Mouse (Mus musculus): ENCODE results near the gene Spata3. TPM values are rescaled to one million over a fixed set of nuclear protein-coding genes. Genes with fewer than 3 reads are reported as not detected.
"Not testable (repeated sequence)": the region's sequence is repeated elsewhere in the genome, so short reads cannot be mapped to it uniquely, and the experiment has no call there.

The Spata3 gene
- polyA plus RNA-seq, 1 experiment from 2014 or later, result not detected

DNA sequence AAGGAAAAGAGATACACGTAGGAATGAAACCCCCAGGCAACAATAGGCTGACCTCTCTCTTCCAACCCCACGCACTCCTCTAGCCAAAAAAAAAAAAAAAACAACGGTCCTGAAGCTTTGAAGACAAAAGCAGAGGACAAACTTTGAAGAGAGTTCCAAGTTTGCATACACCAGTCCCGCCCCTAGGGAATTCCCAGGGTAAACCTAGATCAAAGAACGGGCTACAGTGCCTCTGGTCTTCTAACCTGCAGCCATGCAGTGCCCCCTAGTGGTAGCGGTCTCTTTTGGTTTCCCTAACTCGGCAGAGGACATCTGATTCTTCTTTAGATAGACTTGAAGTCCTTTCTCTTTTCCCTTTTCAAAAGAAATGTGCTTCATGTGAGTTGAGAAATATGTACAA is 8.8 kb upstream of the Spata3 start:
- Histone ChIP-seq H3K27me3 (replicated peaks; ENCODE audit: control insufficient read depth, insufficient read depth, low read length) (no peaks in the 10 kb centered on the region), H3K9ac (ENCODE audit: low read depth, low read length) (no peak overlapping the region), H3K4me2 (no peak overlapping the region), H3K9me3 (ENCODE audit: control insufficient read depth, low read length) (no peaks in the 10 kb centered on the region), H3K4me3 (ENCODE audit: low read depth, low read length) (no peak overlapping the region), H3K27ac (ENCODE audit: low read depth, low read length) (no peak overlapping the region), H3K36me3 (ENCODE audit: control insufficient read depth, insufficient read depth, low read length) (no peaks in the 10 kb centered on the region), H3K4me1 (replicated peaks; ENCODE audit: control insufficient read depth, insufficient read depth, low read length) (no peaks in the 10 kb centered on the region)
- ATAC-seq (replicated peaks; ENCODE audit: low FRiP score), result 0 out of 2 replicates have a peak, but pooled peaks have one; percentile 31
- 3% methylated on average over 7 of the region's 7 CpGs for WGBS
- peak; percentile 65 for DNase-seq (ENCODE audit: low spot score)

DNA sequence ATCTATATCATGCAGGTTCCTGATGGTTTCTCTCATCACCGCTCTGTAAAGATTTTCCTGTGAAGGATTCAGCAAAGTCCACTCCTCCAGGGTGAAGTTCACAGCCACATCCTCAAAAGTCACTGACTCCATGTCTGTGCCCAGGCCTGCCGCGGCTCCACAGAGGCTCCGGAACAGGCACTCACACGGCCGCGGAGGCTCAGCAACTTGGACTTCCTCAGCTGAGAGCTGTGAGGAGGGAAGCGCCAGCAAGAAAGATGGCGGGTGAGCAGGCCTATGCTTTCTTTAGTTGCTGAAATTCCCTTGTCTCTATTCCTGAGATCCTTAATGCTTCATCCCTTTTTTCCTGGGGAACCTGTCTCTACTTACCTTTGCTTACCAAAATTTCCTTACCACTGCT is 858 bp upstream of the Spata3 start:
- not testable (repeated sequence) for H3K4me3 ChIP-seq (ENCODE audit: low read depth, low read length); H3K9ac ChIP-seq (ENCODE audit: low read depth, low read length); H3K4me1 ChIP-seq (replicated peaks; ENCODE audit: control insufficient read depth, insufficient read depth, low read length); H3K36me3 ChIP-seq (ENCODE audit: control insufficient read depth, insufficient read depth, low read length); DNase-seq (ENCODE audit: low spot score); ATAC-seq (replicated peaks; ENCODE audit: low FRiP score); H3K27ac ChIP-seq (ENCODE audit: low read depth, low read length); H3K4me2 ChIP-seq; H3K9me3 ChIP-seq (ENCODE audit: control insufficient read depth, low read length)
- peaks cover 33% of the 10 kb centered on the region for H3K27me3 ChIP-seq (replicated peaks; ENCODE audit: control insufficient read depth, insufficient read depth, low read length)
- WGBS, result 92% methylated on average over 9 of the region's 9 CpGs

DNA sequence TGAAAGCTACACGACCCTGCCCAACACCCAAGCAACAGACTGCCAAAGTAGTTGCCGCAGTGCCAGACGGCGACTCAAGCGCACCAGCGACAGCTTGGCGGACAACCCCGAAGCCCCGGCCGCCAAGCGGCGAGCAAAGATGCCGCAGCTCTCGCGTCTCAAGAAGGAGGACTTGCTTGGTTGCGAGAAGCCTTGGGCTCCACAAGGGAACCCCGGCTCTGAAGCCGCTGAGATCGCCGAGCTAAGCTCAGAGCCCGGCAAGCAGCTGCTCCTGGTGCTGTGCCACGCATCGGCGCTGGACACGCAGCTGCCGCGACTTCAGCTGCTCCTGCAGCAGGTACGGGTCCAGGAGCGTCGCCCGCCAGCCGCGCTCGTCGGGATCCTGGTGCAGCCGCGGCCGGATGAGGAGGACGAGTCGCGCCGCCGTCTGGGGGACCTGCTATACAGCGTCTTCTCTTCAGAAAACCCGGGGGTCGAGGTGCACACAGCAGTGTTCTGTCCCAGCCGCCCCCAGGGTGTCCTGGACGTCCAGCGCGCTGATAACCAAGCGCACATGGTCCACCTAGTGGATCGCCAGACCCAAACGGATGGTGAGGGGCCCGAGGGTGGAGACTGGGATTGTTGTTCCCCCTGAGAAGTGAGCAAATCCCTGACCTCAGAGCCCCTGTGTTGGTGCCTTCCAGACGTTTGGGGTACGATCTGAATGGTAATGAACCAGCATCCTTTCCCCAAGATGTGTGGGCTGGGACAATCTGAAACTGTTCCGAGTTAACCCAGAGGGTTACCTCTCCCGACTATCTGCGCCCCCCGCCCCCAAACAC is 1.8 kb downstream of the Spata3 start:
- 4% methylated on average over 60 of the region's 60 CpGs for WGBS
- peak; percentile 45; the same call in 1 of the 2 replicates for ATAC-seq (replicated peaks; ENCODE audit: low FRiP score)
- Histone ChIP-seq H3K4me1 (replicated peaks; ENCODE audit: control insufficient read depth, insufficient read depth, low read length) (no peaks in the 10 kb centered on the region), H3K9me3 (ENCODE audit: control insufficient read depth, low read length) (no peaks in the 10 kb centered on the region), H3K9ac (ENCODE audit: low read depth, low read length) (peak overlapping the region; percentile 34; the same call in 1 of the 2 replicates), H3K36me3 (ENCODE audit: control insufficient read depth, insufficient read depth, low read length) (no peaks in the 10 kb centered on the region), H3K4me3 (ENCODE audit: low read depth, low read length) (peak overlapping the region; percentile 43), H3K27ac (ENCODE audit: low read depth, low read length) (no peak overlapping the region), H3K4me2 (peak overlapping the region; percentile 68), H3K27me3 (replicated peaks; ENCODE audit: control insufficient read depth, insufficient read depth, low read length) (peaks cover 47% of the 10 kb centered on the region)
- peak; percentile 60 for DNase-seq (ENCODE audit: low spot score)

DNA sequence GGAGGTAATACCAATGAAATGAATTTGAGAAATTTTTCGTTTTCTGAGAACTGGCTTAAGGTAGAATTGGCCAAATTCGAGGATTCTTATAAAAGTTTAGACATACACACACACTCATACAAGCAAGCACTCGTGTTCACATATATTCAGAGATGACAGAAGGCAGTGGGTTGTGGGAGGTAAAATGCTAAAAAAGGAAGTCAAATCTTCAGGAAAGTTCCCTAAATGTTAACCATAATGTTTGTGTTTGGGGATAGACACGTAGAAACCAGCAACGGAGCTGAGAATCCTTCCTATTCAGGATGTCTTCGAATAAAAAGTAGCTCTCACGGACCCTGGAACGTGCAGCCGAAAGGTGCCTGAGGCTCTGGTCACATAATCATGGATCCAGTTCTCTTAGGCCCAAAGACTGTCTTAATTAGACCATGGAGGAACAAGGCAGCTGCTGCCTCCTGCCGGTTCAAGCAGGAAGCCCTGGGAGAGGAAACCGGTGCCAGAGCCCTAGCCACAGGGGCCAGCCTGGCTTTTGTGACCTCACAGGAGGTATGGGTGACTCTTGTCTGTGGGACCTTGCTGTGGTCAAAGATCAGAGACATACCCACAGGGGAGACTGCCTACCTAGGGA is 4.9 kb downstream of the Spata3 start:
- no peak overlapping the region for H3K27ac ChIP-seq (ENCODE audit: low read depth, low read length)
- H3K27me3 ChIP-seq (replicated peaks; ENCODE audit: control insufficient read depth, insufficient read depth, low read length), result peaks cover 47% of the 10 kb centered on the region
- H3K4me2 ChIP-seq, result no peak overlapping the region
- no peak overlapping the region for H3K9ac ChIP-seq (ENCODE audit: low read depth, low read length)
- H3K4me3 ChIP-seq (ENCODE audit: low read depth, low read length), result no peak overlapping the region
- DNase-seq (ENCODE audit: low spot score) (no peak), ATAC-seq (replicated peaks; ENCODE audit: low FRiP score) (no peak; the same call in 1 of the 2 replicates)
- H3K36me3 ChIP-seq (ENCODE audit: control insufficient read depth, insufficient read depth, low read length), result no peaks in the 10 kb centered on the region
- no peaks in the 10 kb centered on the region for H3K9me3 ChIP-seq (ENCODE audit: control insufficient read depth, low read length)
- no peaks in the 10 kb centered on the region for H3K4me1 ChIP-seq (replicated peaks; ENCODE audit: control insufficient read depth, insufficient read depth, low read length)
- WGBS, result 55% methylated on average over 11 of the region's 11 CpGs

DNA sequence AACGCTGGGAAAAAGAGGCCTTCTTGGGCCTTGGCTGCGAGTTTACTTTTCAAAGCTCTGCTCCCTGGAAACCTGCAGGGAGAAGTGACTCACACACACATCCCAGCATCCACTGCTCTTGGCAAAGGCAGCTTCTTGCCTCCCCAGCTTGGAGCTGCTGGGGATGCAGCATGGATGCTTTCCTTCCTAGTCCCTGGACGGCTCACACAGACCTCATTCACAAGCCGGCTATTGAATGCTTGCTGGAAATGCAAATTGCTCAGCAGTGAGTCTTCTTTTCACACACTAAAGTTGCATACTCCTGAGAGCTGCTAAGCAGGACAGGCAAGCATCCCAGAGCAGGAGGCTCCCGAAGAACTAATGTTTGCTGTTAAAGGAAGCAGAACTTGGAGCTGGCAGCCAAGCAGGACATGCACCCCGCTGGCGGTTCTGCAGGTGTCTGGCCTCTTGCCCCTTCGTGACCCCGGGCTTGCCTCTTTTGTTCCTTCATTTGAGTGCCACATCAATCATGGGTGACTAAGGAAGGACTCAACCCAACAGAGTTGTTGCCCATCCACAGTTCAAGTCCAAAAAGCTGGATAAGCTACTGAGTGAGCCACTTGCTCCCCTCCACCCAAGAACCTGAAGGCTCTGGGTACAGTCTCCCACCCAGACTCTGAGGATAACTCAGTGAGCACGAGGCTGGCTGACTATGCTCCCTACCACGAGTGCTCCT is 15.8 kb downstream of the Spata3 start:
- 31% methylated on average over 11 of the region's 11 CpGs for WGBS
- H3K9ac ChIP-seq (ENCODE audit: low read depth, low read length), result no peak overlapping the region
- H3K4me1 ChIP-seq (replicated peaks; ENCODE audit: control insufficient read depth, insufficient read depth, low read length), result no peaks in the 10 kb centered on the region; the same call in 1 of the 2 replicates
- no peaks in the 10 kb centered on the region for H3K36me3 ChIP-seq (ENCODE audit: control insufficient read depth, insufficient read depth, low read length)
- no peak for ATAC-seq (replicated peaks; ENCODE audit: low FRiP score)
- DNase-seq (ENCODE audit: low spot score), result no peak
- H3K4me3 ChIP-seq (ENCODE audit: low read depth, low read length), result no peak overlapping the region
- H3K9me3 ChIP-seq (ENCODE audit: control insufficient read depth, low read length), result no peaks in the 10 kb centered on the region
- no peak overlapping the region for H3K27ac ChIP-seq (ENCODE audit: low read depth, low read length)
- H3K27me3 ChIP-seq (replicated peaks; ENCODE audit: control insufficient read depth, insufficient read depth, low read length), result no peaks in the 10 kb centered on the region; the same call in 1 of the 2 replicates
- H3K4me2 ChIP-seq, result no peak overlapping the region

DNA sequence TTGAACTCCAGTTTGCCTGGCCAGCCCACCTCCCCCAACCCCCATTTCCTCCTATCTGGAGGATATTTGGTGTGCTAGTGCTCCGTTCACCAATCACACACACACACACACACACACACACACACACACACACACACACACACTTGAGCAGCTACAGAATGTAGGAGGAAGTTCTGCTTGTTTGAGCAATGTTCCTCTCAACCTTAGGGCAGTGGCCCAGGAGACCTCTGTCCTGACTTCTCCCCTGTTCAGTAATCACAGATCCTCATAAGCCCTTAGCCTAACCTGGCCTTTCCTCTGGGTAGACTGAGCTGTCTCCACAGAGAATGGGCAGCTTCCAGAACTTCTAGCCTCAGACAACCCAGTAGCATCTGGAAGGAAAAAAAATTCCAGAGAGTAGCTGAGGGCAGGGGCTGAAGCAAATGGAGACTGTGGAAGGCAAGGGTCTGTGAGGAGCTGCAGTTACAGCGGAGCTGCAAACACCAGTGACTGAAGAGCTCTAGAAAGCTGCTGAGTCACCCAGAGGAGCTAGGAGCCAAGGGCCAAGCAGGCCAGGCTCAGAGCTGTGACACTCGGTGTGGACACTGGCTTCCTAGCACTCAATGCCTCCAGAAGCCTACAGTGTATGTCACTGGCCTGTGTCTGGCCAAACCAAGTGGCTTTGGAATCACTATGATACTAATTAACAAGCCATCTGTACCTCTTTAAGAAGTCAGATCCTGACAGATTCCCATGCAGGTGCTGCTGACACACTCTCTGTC is 21.8 kb downstream of the Spata3 start:
- Histone ChIP-seq H3K4me2 (no peak overlapping the region), H3K9ac (ENCODE audit: low read depth, low read length) (no peak overlapping the region), H3K27me3 (replicated peaks; ENCODE audit: control insufficient read depth, insufficient read depth, low read length) (peaks cover 7% of the 10 kb centered on the region; the same call in 1 of the 2 replicates), H3K27ac (ENCODE audit: low read depth, low read length) (peak overlapping the region; percentile 25; the same call in 1 of the 2 replicates), H3K4me3 (ENCODE audit: low read depth, low read length) (no peak overlapping the region), H3K36me3 (ENCODE audit: control insufficient read depth, insufficient read depth, low read length) (no peaks in the 10 kb centered on the region), H3K9me3 (ENCODE audit: control insufficient read depth, low read length) (no peaks in the 10 kb centered on the region), H3K4me1 (replicated peaks; ENCODE audit: control insufficient read depth, insufficient read depth, low read length) (no peaks in the 10 kb centered on the region; the same call in 1 of the 2 replicates)
- ATAC-seq (replicated peaks; ENCODE audit: low FRiP score), result peak; percentile 57; the same call in 1 of the 2 replicates
- 41% methylated on average over 3 of the region's 3 CpGs for WGBS
- no peak for DNase-seq (ENCODE audit: low spot score)

DNA sequence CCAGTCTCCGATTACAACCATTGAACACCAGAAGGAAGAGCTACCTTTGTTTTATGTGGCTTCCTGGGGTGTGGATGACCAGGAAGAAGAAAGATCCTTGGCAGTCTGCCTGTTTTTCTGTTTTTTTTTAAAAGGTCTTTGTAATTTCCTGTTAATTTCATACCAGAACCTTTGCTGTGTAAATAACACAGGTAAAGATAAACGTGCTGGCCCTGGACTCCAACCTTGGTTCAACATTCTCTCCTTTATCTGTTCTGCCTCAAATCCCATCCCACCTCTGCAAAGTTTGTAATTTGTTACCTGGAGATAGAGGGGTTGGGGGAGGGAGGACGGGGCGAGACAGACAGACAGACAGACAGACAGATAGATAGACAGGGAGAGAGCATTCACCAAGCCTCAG is 23.5 kb downstream of the Spata3 start:
- Histone ChIP-seq H3K4me1 (replicated peaks; ENCODE audit: control insufficient read depth, insufficient read depth, low read length) (no peaks in the 10 kb centered on the region; the same call in 1 of the 2 replicates), H3K36me3 (ENCODE audit: control insufficient read depth, insufficient read depth, low read length) (no peaks in the 10 kb centered on the region), H3K4me3 (ENCODE audit: low read depth, low read length) (no peak overlapping the region), H3K9ac (ENCODE audit: low read depth, low read length) (no peak overlapping the region), H3K27me3 (replicated peaks; ENCODE audit: control insufficient read depth, insufficient read depth, low read length) (peaks cover 22% of the 10 kb centered on the region), H3K4me2 (no peak overlapping the region), H3K9me3 (ENCODE audit: control insufficient read depth, low read length) (no peaks in the 10 kb centered on the region), H3K27ac (ENCODE audit: low read depth, low read length) (no peak overlapping the region)
- WGBS, result 57% methylated on average over 4 of the region's 4 CpGs
- DNase-seq (ENCODE audit: low spot score), result no peak
- no peak for ATAC-seq (replicated peaks; ENCODE audit: low FRiP score)

DNA sequence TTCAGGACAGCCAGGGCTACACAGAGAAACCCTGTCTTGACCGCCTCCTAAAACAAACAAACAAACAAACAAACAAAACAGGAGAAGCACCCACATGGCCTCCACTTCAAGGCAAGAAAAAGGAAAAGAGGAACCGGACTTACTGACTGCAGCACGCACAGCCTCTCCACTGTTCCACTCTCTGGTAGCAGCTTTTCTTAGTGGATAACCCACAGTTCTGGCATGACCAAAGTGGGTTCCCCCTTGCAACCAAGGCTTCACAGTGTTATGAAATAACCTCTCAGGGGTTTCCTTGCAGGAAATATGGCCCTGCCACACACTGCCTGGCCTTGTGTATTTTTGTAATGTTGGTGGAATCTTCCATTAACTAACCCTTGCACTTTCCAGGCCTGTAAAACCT is 24.2 kb downstream of the Spata3 start:
- ATAC-seq (replicated peaks; ENCODE audit: low FRiP score) (no peak), DNase-seq (ENCODE audit: low spot score) (no peak)
- no peak overlapping the region for H3K9ac ChIP-seq (ENCODE audit: low read depth, low read length)
- no peak overlapping the region for H3K27ac ChIP-seq (ENCODE audit: low read depth, low read length)
- WGBS, result 81% methylated on average over 3 of the region's 3 CpGs
- H3K4me1 ChIP-seq (replicated peaks; ENCODE audit: control insufficient read depth, insufficient read depth, low read length), result no peaks in the 10 kb centered on the region; the same call in 1 of the 2 replicates
- peaks cover 29% of the 10 kb centered on the region for H3K27me3 ChIP-seq (replicated peaks; ENCODE audit: control insufficient read depth, insufficient read depth, low read length)
- no peaks in the 10 kb centered on the region for H3K36me3 ChIP-seq (ENCODE audit: control insufficient read depth, insufficient read depth, low read length)
- no peak overlapping the region for H3K4me2 ChIP-seq
- H3K9me3 ChIP-seq (ENCODE audit: control insufficient read depth, low read length), result no peaks in the 10 kb centered on the region
- H3K4me3 ChIP-seq (ENCODE audit: low read depth, low read length), result no peak overlapping the region

Data from liver, embryonic 11.5 days (tissue).